Mouse (Mus musculus) small intestine, adult 2 months (tissue): ENCODE results near the gene Tbc1d4.

ENCODE experiments used
- CTCF ChIP-seq: fragments of 200-500 bp; IDR thresholded peaks from 2 replicates; pipeline ENCODE4 v1.5.1; 2012; ENCODE audit warnings: low read depth, mild to moderate bottlenecking, control low read depth, inconsistent platforms, low read length, moderate library complexity, mixed read lengths; ENCODE audit not compliant: insufficient replicate concordance, insufficient read length; ENCODE audit errors: extremely low read depth
- POLR2A ChIP-seq: fragments of 200-500 bp; IDR thresholded peaks from 2 replicates; pipeline ENCODE4 v1.6.1; 2012; ENCODE audit warnings: low read depth, mild to moderate bottlenecking, control low read depth, inconsistent platforms, low read length, moderate library complexity

DNA sequence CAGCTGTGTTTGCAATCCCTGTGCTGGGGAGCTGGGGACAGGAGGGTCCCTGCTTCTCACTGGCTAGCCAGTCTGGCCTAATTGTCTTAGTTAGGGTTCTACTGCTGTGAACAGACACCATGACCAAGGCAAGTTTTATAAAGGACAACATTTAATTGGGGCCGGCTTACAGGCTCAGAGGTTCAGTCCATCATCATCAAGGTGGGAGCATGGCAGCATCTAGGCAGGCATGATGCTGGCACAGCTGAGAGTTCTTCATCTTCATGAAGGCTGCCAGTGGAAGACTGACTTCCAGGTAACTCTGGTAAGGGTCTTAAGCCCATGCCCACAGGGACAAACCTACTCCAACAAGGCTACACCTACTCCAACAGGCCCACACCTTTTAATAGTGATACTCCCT, 109.2 kb downstream of the Tbc1d4 start:
- no peak for TF ChIP-seq POLR2A
- TF ChIP-seq CTCF = no peak
